Mouse (Mus musculus) T-helper 2 cell (primary cell): ENCODE measurements at regions not wholly inside any gene's neighbourhood (a gene's known extent, or its start where the extent isn't known, plus 50 kb on each side); places are given as distances from the start of the nearest gene placed in this dataset.

Experiments used
- in situ Hi-C: fragments of 300-600 bp; cut with MboI, MseI; formaldehyde crosslinking; loops from one replicate; pipeline ENCODE4 v1.15.1; 2025; ENCODE audit warnings: high pct_unique_total_duplicates

GRCm38 (mm10) chr8:127973194-127973593 lies 385.2 kb upstream of the Nrp1 start:
- in situ Hi-C loops = no loop called here

GRCm38 (mm10) chr8:127977746-127978145 lies 380.7 kb upstream of the Nrp1 start:
- in situ Hi-C loops = no loop called here

- in situ Hi-C loops = no loop called here
Measured at GRCm38 (mm10) chr8:127979180-127980030, 379.0 kb upstream of the Nrp1 start.

- in situ Hi-C loops = no loop called here
Measured at GRCm38 (mm10) chr8:127982165-127982564, 376.2 kb upstream of the Nrp1 start.

- in situ Hi-C loops = no loop called here
Measured at GRCm38 (mm10) chr8:127985616-127986015, 372.8 kb upstream of the Nrp1 start.

GRCm38 (mm10) chr8:127988887-127989286 lies 369.5 kb upstream of the Nrp1 start:
- in situ Hi-C loops = no loop called here

GRCm38 (mm10) chr8:127994898-127995297 lies 363.5 kb upstream of the Nrp1 start:
- in situ Hi-C loops = no loop called here

- in situ Hi-C loops = no loop called here
Measured at GRCm38 (mm10) chr8:127995490-127995889, 362.9 kb upstream of the Nrp1 start.

GRCm38 (mm10) chr8:128002386-128002785 lies 356.0 kb upstream of the Nrp1 start:
- in situ Hi-C loops = no loop called here

GRCm38 (mm10) chr8:128002806-128003205 lies 355.6 kb upstream of the Nrp1 start:
- in situ Hi-C loops = no loop called here

GRCm38 (mm10) chr8:128003385-128003784 lies 355.0 kb upstream of the Nrp1 start:
- in situ Hi-C loops = no loop called here

- in situ Hi-C loops = no loop called here
Measured at GRCm38 (mm10) chr8:128003881-128004286, 354.5 kb upstream of the Nrp1 start.

GRCm38 (mm10) chr8:128009393-128010010 lies 348.9 kb upstream of the Nrp1 start:
- in situ Hi-C loops = no loop called here

- in situ Hi-C loops = no loop called here
Measured at GRCm38 (mm10) chr8:128017171-128017570, 341.2 kb upstream of the Nrp1 start.

- in situ Hi-C loops = no loop called here
Measured at GRCm38 (mm10) chr8:128023661-128024060, 334.7 kb upstream of the Nrp1 start.

GRCm38 (mm10) chr8:128024774-128025222 lies 333.6 kb upstream of the Nrp1 start:
- in situ Hi-C loops = no loop called here

- in situ Hi-C loops = no loop called here
Measured at GRCm38 (mm10) chr8:128025251-128025856, 333.1 kb upstream of the Nrp1 start.

GRCm38 (mm10) chr8:128026981-128027380 lies 331.4 kb upstream of the Nrp1 start:
- in situ Hi-C loops = no loop called here

GRCm38 (mm10) chr8:128030335-128031280 lies 327.8 kb upstream of the Nrp1 start:
- in situ Hi-C loops = no loop called here

GRCm38 (mm10) chr8:128034127-128034526 lies 324.3 kb upstream of the Nrp1 start:
- in situ Hi-C loops = no loop called here

- in situ Hi-C loops = no loop called here
Measured at GRCm38 (mm10) chr8:128035672-128036071, 322.7 kb upstream of the Nrp1 start.
